Mouse (Mus musculus) Patski (cell line): ENCODE measurements at regions not wholly inside any gene's neighbourhood (a gene's known extent, or its start where the extent isn't known, plus 50 kb on each side); places are given as distances from the start of the nearest gene placed in this dataset.

Experiments used
- ATAC-seq: fragments of 100-300 bp; one replicate; pipeline ENCODE4 v1.8.0; 2021
- CTCF ChIA-PET: fragments of 350-600 bp; sonication (Branson Sonifier 250); formaldehyde crosslinking; loops from one replicate; lab custom pipeline; 2022; ENCODE audit warnings: inconsistent platforms; lab: Charles Lee
- POLR2A ChIA-PET: fragments of 350-600 bp; sonication (Branson Sonifier 250); formaldehyde crosslinking; loops from one replicate; lab custom pipeline; 2022; ENCODE audit warnings: antibody characterized with exemption, inconsistent platforms; lab: Charles Lee
- DNase-seq: peaks from one replicate; pipeline ENCODE4 v3.0.0-alpha.2; 2011; ENCODE audit warnings: low read depth, low spot score
- H3K27me3 ChIP-seq: fragments of 371-371 bp; one replicate; pipeline ENCODE4 v1.5.1; 2021
- CTCF ChIP-seq: fragments of 100-300 bp; IDR thresholded peaks from one replicate; pipeline ENCODE4 v1.5.1; 2021
- in situ Hi-C: fragments of 300-500 bp; cut with MboI; formaldehyde crosslinking; loops from 3 replicates; pipeline ENCODE4 v1.11.1; 2018; ENCODE audit warnings: low pct_unique_long_range_greater_than_20kb, mixed read lengths

DNA sequence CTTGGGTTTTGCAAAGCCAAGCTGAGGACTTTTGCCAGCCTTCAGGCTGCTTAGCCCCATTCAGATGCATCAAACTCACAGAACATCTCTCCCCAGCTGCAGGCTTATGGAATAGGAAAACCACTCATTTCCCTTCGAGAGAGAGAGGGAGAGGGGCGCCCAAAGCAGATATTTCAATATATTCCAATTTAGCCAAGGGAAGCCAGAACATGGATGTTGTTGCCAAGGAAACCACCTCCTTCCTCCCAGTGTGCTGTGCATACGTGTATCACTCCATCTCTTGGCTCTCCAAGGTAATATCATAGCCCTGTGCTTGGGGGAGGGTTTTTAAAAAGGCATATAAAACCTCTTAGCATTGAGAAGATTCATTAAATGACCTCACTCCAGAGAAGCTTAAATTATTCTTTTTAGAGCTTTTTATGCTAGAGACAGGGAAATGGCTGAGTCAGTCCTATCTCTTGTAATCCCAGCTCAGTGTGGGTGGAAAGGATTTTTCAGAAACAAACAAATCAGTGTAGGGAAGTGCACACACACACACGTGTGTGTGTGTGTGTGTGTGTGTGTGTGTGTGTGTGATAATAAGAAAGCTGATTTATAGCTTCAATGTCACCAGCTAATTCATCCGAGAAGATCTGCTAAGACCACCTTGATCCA lies 245.1 kb downstream of the Rps24 start:
- no peak for ATAC-seq
- DNase-seq: no peak
- in situ Hi-C loops: no loop called here
- peaks cover 9% of the 10 kb centered on the region for H3K27me3 ChIP-seq
- ChIA-PET CTCF (interaction anchor here (1.4 kb wide), 1 partner anchor 18 kb away, joined by 4 read pairs; no protein-coding TSS in a partner anchor), POLR2A (no interaction called here)
- no peak for TF ChIP-seq CTCF

- ChIA-PET CTCF (interaction anchor here (1.4 kb wide), 1 partner anchor 17 kb away, joined by 4 read pairs; no protein-coding TSS in a partner anchor), POLR2A (no interaction called here)
- ATAC-seq (no peak), DNase-seq (no peak)
- in situ Hi-C loops: no loop called here
- peaks cover 9% of the 10 kb centered on the region for H3K27me3 ChIP-seq
- no peak for TF ChIP-seq CTCF
These were observed 246.4 kb downstream of the Rps24 start for GRCm38 (mm10) chr14:24733326-24733725.

DNA sequence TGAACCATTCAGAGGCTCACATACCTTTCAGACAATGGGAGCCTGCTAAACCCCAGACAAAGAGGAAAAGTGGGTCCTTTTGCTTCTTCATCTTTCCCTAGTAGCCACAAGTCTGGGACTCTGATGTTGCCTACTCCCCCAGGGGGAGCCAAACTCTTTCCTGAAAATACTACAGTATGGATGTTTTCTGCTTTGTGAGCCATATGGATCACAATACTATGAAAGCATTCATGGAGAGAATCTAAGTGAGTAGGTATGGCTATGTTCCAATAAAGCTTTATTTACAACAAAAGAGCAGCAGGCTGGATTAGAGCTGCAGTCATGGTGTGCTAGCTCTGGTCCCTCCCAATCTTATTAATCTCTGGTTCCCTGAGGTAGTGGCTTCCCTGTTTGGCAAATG lies 251.9 kb downstream of the Rps24 start:
- peaks cover 11% of the 10 kb centered on the region for H3K27me3 ChIP-seq
- ChIA-PET POLR2A (no interaction called here), CTCF (interaction anchor here (1.0 to 1.4 kb wide), 3 partner anchors 9 to 26 kb away, joined by 3 read pairs; no protein-coding TSS in a partner anchor)
- in situ Hi-C loops: no loop called here
- no peak for DNase-seq
- peak; percentile 35 for TF ChIP-seq CTCF
- ATAC-seq: no peak

- CTCF ChIA-PET: no interaction called here
- no peak for DNase-seq
- peaks cover 36% of the 10 kb centered on the region for H3K27me3 ChIP-seq
- TF ChIP-seq CTCF: no peak
- in situ Hi-C loops: no loop called here
- ATAC-seq: no peak
- POLR2A ChIA-PET: interaction anchor here (0.9 kb wide), 1 partner anchor 972 kb away, joined by 4 read pairs; no protein-coding TSS in a partner anchor
These were observed 257.5 kb downstream of the Rps24 start for GRCm38 (mm10) chr14:24744451-24744850.

- in situ Hi-C loops: no loop called here
- no peak for ATAC-seq
- peaks cover 40% of the 10 kb centered on the region for H3K27me3 ChIP-seq
- CTCF ChIA-PET: no interaction called here
- TF ChIP-seq CTCF: no peak
- no peak for DNase-seq
- POLR2A ChIA-PET: no interaction called here
These were observed 258.8 kb downstream of the Rps24 start for GRCm38 (mm10) chr14:24745730-24746129.

- H3K27me3 ChIP-seq: peaks cover 45% of the 10 kb centered on the region
- in situ Hi-C loops: no loop called here
- ChIA-PET CTCF (no interaction called here), POLR2A (no interaction called here)
- TF ChIP-seq CTCF: no peak
- ATAC-seq: no peak
- no peak for DNase-seq
These were observed 260.5 kb downstream of the Rps24 start for GRCm38 (mm10) chr14:24747471-24747795.

DNA sequence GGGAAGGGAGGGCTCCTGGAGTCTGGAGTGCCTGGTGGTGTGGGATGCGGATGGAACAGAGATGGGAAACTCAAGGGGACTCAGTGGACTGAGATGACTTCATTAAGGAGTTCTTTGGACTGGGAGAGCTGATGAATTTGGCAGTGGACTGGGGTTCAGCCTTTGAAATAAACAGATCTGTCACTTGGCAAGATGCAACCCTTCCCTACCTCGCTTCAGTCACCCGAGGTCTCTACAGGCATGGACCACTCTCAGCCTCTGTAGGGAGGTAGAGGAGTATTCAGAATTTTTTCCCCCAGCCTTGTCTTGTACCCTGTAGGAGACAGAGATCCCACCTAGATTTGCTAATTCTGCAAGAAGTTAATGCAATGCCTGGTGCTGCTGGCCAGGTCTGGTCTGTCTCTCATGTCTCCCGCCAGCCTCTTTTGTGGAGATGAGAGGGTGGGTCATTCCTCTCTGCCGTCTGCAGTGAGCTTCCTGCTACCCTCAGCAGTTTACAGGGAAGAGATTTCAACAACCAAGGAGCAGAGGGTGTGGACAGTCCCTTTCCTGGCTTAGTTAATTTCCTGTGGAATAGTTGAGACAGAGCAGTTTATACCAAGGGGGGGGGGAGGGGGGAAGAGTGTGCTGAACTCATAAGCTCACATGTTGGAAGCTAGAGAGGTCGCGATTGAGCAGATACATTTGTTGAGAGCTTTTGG lies 261.0 kb downstream of the Rps24 start:
- CTCF ChIA-PET: interaction anchor here (0.6 kb wide), 1 partner anchor 8 kb away, joined by 3 read pairs; no protein-coding TSS in a partner anchor
- in situ Hi-C loops: no loop called here
- no peak for TF ChIP-seq CTCF
- no peak for DNase-seq
- POLR2A ChIA-PET: no interaction called here
- H3K27me3 ChIP-seq: peaks cover 41% of the 10 kb centered on the region
- no peak for ATAC-seq

- ATAC-seq: no peak
- POLR2A ChIA-PET: no interaction called here
- TF ChIP-seq CTCF: no peak
- no peak for DNase-seq
- peaks cover 36% of the 10 kb centered on the region for H3K27me3 ChIP-seq
- CTCF ChIA-PET: interaction anchor here (0.6 kb wide), 1 partner anchor 9 kb away, joined by 3 read pairs; no protein-coding TSS in a partner anchor
- in situ Hi-C loops: no loop called here
These were observed 261.6 kb downstream of the Rps24 start for GRCm38 (mm10) chr14:24748497-24748862.

DNA sequence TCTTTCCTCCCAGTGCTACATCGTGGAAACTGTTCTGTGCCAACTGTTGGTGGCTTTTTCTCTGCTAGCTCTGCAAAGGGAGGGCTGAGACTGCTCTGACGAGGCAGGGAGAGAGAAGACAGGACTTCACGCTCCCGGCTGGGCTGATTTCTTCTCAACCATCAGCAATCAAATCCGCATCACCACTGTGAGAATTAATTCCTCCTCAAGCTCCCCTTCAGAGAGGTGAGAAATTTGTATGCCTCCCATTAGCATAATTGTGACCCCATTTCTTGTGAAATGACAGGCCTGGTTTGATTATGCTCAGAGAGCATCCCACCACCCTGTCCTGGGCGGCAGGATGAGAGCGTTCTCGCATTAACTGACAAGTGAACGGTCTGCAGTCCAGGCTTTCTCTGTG lies 262.4 kb downstream of the Rps24 start:
- CTCF ChIA-PET: no interaction called here
- in situ Hi-C loops: no loop called here
- TF ChIP-seq CTCF: no peak
- ATAC-seq (no peak), DNase-seq (no peak)
- peaks cover 35% of the 10 kb centered on the region for H3K27me3 ChIP-seq
- POLR2A ChIA-PET: no interaction called here

DNA sequence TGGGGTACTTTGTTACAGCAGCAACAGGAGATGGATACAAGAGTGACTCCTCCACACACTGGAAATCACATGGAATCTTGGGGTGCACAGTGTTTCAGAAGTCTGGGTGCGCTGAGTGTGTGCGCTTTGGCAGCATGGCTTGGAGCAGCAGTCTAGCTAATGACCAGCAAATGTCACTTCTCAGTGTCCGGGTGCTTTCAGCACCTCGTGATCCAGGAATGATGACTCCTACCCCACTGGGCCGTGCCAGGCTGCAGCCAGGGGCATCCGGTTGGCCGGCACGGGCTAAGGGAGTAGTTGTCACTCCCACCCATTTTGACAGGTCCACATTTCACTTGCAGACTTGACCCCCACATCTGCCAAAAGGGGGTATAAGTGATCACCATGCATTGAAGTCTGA lies 264.3 kb downstream of the Rps24 start:
- DNase-seq: no peak
- no peak for TF ChIP-seq CTCF
- ATAC-seq: no peak
- H3K27me3 ChIP-seq: peaks cover 30% of the 10 kb centered on the region
- ChIA-PET CTCF (interaction anchor here (1.1 kb wide), 1 partner anchor 19 kb away, joined by 4 read pairs; no protein-coding TSS in a partner anchor), POLR2A (no interaction called here)
- in situ Hi-C loops: no loop called here

DNA sequence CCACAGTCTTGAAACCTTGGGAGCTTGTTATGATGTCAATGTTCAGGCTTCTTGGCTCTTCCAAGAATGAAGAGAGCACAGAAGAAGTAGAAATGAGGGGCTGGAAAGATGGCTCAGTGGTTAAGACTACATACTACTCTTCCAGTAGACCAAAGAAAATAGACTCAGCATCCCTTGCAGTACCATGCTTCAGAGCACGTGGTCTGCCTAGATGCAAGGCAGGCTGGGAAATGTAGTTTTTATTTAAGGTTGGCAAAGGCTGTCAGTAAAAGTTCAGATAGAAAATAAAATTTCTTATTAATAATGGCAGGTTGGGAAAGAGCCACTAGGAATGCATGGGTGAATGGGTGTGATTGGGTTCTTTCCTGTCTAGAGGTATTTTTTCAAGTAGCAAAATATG lies 267.8 kb downstream of the Rps24 start:
- H3K27me3 ChIP-seq: peaks cover 12% of the 10 kb centered on the region
- POLR2A ChIA-PET: no interaction called here
- no peak for ATAC-seq
- CTCF ChIA-PET: no interaction called here
- in situ Hi-C loops: no loop called here
- DNase-seq: no peak
- TF ChIP-seq CTCF: no peak
